Mouse (Mus musculus) liver, embryonic 11.5 days (tissue): ENCODE measurements at regions not wholly inside any gene's neighbourhood (a gene's known extent, or its start where the extent isn't known, plus 50 kb on each side); places are given as distances from the start of the nearest gene placed in this dataset.

ENCODE experiments used
- ATAC-seq: fragments of 200-750 bp; cut with Nextera tagmentation; replicated peaks from 2 replicates; pipeline ENCODE4 v1.8.0; 2017; ENCODE audit warnings: moderate number of reproducible peaks, mild to moderate bottlenecking, moderate TSS enrichment, moderate library complexity; ENCODE audit not compliant: low FRiP score
- DNase-seq: peaks from one replicate; pipeline ENCODE4 v3.0.0-alpha.2; 2017; ENCODE audit warnings: low spot score
- H3K27ac ChIP-seq: fragments of 300-500 bp; sonication (generic); 2 replicates; pipeline ENCODE4 v1.5.1; 2014; ENCODE audit warnings: mild to moderate bottlenecking, low read depth, low read length, control low read depth
- H3K27me3 ChIP-seq: fragments of 300-500 bp; sonication (generic); replicated peaks from 2 replicates; pipeline ENCODE4 v1.6.1; 2014; ENCODE audit warnings: low read length, mixed read lengths; ENCODE audit not compliant: control insufficient read depth, insufficient read depth
- H3K36me3 ChIP-seq: fragments of 300-500 bp; sonication (generic); 2 replicates; pipeline ENCODE4 v1.6.1; 2014; ENCODE audit warnings: mild to moderate bottlenecking, low read length, moderate library complexity, mixed read lengths; ENCODE audit not compliant: control insufficient read depth, insufficient read depth
- H3K4me1 ChIP-seq: fragments of 300-500 bp; sonication (generic); replicated peaks from 2 replicates; pipeline ENCODE4 v1.6.1; 2014; ENCODE audit warnings: low read length, mixed read lengths; ENCODE audit not compliant: control insufficient read depth, insufficient read depth
- H3K4me2 ChIP-seq: fragments of 300-500 bp; sonication (generic); 2 replicates; pipeline ENCODE4 v1.6.1; 2014; ENCODE audit warnings: mild to moderate bottlenecking, control low read depth, moderate library complexity
- H3K4me3 ChIP-seq: fragments of 300-500 bp; sonication (generic); 2 replicates; pipeline ENCODE4 v1.5.1; 2014; ENCODE audit warnings: low read depth, low read length, control low read depth
- H3K9ac ChIP-seq: fragments of 300-500 bp; sonication (generic); 2 replicates; pipeline ENCODE4 v1.6.1; 2014; ENCODE audit warnings: low read depth, low read length, control low read depth
- H3K9me3 ChIP-seq: fragments of 300-500 bp; sonication (generic); 2 replicates; pipeline ENCODE4 v1.6.1; 2016; ENCODE audit warnings: low read length, inconsistent platforms, mixed read lengths; ENCODE audit not compliant: control insufficient read depth
- WGBS: fragments of 180-500 bp; shearing (Covaris S2); extraction: QIAGEN DNeasy Blood & Tissue Kit; methylation state at CpG from one replicate; pipeline ENCODE4 v1.1.7; 2014; 5-methylcytosine and 5-hydroxymethylcytosine counted together

DNA sequence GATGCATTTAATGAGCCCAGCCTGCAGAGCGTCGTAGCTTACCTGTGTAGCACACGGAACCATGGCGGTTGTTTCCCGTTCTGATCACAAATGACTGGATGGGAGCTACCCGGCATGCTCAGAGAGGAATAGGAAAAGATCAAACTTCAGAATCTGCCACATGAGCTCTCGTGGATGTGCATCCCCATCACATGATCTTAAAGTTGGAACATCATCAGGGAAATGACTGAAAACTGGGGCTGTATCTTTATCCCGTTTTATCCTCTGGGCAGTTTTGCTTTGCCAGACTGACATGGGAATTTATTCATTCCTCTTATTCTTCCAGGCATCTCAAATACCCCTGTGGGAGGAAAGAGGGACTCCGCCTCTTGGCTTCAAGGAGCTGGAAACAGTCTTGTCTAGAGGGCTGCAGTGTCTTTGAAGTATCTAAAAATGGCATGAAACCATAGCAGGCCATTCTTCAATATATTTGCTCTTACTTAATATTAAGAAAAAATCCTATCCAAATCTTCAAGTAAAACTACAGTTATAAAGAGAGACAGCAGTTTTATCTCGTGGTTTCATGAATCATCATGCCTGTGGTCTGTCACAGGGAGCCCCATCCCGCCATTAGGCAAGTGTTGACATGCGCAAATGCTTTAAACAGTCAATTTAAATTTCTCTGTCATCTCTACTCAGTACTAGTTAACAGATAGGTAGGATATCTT is 339.4 kb downstream of the Foxo1 start:
- Histone ChIP-seq H3K4me3 (no peak overlapping the region), H3K27ac (no peak overlapping the region), H3K9ac (no peak overlapping the region), H3K4me2 (no peak overlapping the region), H3K36me3 (no peaks in the 10 kb centered on the region), H3K27me3 (no peaks in the 10 kb centered on the region), H3K9me3 (no peaks in the 10 kb centered on the region), H3K4me1 (no peaks in the 10 kb centered on the region)
- DNase-seq: no peak
- WGBS: 80% methylated on average over 12 of the region's 12 CpGs
- no peak for ATAC-seq

DNA sequence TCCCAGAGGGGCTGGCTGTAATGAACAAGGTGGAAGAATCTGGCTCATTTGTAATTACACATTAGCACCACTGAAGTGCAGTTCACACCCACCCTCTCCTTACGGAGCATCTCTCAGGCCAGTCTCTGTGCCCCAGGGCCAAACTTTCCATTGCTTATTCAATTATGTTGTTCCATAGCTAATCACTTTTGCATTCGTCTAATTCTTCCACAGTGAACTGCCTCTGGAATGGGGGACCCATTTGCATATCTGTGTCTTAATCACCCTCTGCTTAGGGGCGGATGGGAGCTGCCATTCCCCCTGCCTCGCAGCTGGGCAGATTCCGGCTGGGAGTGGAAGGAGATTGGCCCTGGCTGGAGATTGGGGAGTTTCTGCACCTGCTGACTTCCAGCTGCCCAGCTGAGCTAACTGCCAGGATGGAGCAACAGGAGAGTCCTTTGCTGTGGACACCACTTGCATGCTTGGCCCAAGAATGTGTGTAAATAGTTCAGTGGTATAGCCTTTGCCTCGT is 337.2 kb downstream of the Foxo1 start:
- Histone ChIP-seq H3K27me3 (no peaks in the 10 kb centered on the region), H3K4me2 (no peak overlapping the region), H3K36me3 (no peaks in the 10 kb centered on the region), H3K4me3 (no peak overlapping the region), H3K9ac (no peak overlapping the region), H3K9me3 (no peaks in the 10 kb centered on the region), H3K4me1 (no peaks in the 10 kb centered on the region), H3K27ac (no peak overlapping the region)
- no peak for ATAC-seq
- no peak for DNase-seq
- 79% methylated on average over 6 of the region's 6 CpGs for WGBS

- 68% methylated on average over 8 of the region's 8 CpGs for WGBS
- Histone ChIP-seq H3K36me3 (no peaks in the 10 kb centered on the region), H3K4me1 (no peaks in the 10 kb centered on the region), H3K9me3 (no peaks in the 10 kb centered on the region), H3K9ac (no peak overlapping the region), H3K4me2 (no peak overlapping the region), H3K4me3 (no peak overlapping the region), H3K27me3 (no peaks in the 10 kb centered on the region), H3K27ac (no peak overlapping the region)
- ATAC-seq (no peak), DNase-seq (no peak)
Measured at GRCm38 (mm10) chr3:52603244-52603704, 335.1 kb downstream of the Foxo1 start.

GRCm38 (mm10) chr3:52601011-52601745 is 333.0 kb downstream of the Foxo1 start:
- Histone ChIP-seq H3K36me3 (no peaks in the 10 kb centered on the region), H3K27ac (no peak overlapping the region), H3K9ac (no peak overlapping the region), H3K27me3 (no peaks in the 10 kb centered on the region), H3K4me1 (no peaks in the 10 kb centered on the region), H3K4me3 (no peak overlapping the region), H3K9me3 (no peaks in the 10 kb centered on the region), H3K4me2 (no peak overlapping the region)
- 90% methylated on average over 21 of the region's 21 CpGs for WGBS
- DNase-seq (no peak), ATAC-seq (no peak)

DNA sequence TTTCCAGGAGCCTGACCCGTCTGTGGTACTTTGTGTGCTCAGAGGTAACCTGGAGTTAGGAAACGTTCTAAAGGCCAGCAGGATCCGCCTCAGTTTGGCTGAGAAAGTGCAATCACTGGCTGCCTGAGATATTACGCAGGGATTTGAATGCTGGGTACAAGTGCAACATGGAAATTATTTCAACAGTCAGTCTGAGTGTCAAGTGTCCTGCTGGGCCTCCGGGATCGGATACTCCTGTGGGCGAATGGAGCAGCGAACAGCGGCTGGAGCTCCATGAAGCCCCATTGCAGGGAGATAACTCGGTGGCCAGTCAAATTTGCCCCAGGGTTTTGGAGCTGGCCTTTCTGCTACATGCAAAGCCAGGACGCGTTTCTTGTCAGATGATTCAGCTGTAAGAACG is 332.4 kb downstream of the Foxo1 start:
- Histone ChIP-seq H3K27ac (no peak overlapping the region), H3K36me3 (no peaks in the 10 kb centered on the region), H3K4me2 (no peak overlapping the region), H3K9ac (no peak overlapping the region), H3K4me3 (no peak overlapping the region), H3K9me3 (no peaks in the 10 kb centered on the region), H3K4me1 (no peaks in the 10 kb centered on the region), H3K27me3 (no peaks in the 10 kb centered on the region)
- no peak for DNase-seq
- 84% methylated on average over 13 of the region's 13 CpGs for WGBS
- no peak for ATAC-seq

DNA sequence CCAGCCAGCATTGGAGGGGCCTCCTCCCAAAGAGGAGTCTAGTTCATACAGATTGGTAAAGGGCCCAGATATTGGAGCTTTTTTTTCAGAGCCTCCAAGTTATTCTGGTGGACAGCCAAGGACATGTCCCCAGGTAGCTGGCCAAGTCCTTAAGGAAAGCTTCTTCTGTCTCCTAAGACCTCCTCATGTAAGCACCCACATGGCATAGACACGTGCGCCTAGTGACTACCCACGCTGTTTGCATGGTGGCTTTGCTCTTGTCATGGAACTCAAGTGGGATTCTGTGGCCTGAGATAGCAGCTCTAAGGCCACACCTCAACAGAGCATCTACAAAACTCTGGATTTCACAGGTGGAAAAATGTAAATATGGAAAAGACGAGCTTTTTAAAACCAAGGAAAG is 332.0 kb downstream of the Foxo1 start:
- DNase-seq: no peak
- Histone ChIP-seq H3K4me2 (no peak overlapping the region), H3K4me3 (no peak overlapping the region), H3K4me1 (no peaks in the 10 kb centered on the region), H3K27ac (no peak overlapping the region), H3K27me3 (no peaks in the 10 kb centered on the region), H3K9ac (no peak overlapping the region), H3K9me3 (no peaks in the 10 kb centered on the region), H3K36me3 (no peaks in the 10 kb centered on the region)
- WGBS: 86% methylated on average over 4 of the region's 4 CpGs
- no peak for ATAC-seq

DNA sequence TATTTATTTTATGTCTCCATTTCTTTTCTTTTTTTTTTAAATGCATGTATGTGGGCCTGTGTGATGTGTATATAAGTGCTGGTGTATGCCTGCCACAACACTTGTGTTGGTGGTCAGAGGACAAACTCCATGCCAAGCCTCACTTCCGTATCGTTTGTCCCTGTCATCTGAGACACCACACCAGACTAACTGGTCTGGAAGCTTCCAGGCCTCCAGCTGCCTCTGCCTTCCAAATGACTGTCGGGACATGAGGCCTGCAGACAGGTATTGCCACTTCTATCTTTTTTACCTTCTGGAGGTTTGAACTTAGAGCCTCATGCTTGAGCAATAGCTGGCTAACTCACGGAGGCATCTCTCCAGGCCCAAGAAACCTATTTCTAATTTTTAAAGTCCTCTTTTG is 318.3 kb downstream of the Foxo1 start:
- no peak overlapping the region for H3K4me3 ChIP-seq
- no peak overlapping the region for H3K9ac ChIP-seq
- H3K4me2 ChIP-seq: no peak overlapping the region
- DNase-seq (no peak), ATAC-seq (no peak)
- no peaks in the 10 kb centered on the region for H3K4me1 ChIP-seq
- no peaks in the 10 kb centered on the region for H3K36me3 ChIP-seq
- WGBS: 88% methylated on average over 4 of the region's 4 CpGs
- H3K27ac ChIP-seq: no peak overlapping the region
- H3K9me3 ChIP-seq: no peaks in the 10 kb centered on the region
- H3K27me3 ChIP-seq: no peaks in the 10 kb centered on the region

- H3K4me2 ChIP-seq: no peak overlapping the region
- H3K4me3 ChIP-seq: no peak overlapping the region
- no peak for ATAC-seq
- no peak overlapping the region for H3K9ac ChIP-seq
- DNase-seq: no peak
- no peaks in the 10 kb centered on the region for H3K27me3 ChIP-seq
- H3K9me3 ChIP-seq: no peaks in the 10 kb centered on the region
- H3K36me3 ChIP-seq: no peaks in the 10 kb centered on the region
- no peaks in the 10 kb centered on the region for H3K4me1 ChIP-seq
- 55% methylated on average over 3 of the region's 3 CpGs for WGBS
- H3K27ac ChIP-seq: no peak overlapping the region
Measured at GRCm38 (mm10) chr3:52579917-52580316, 311.8 kb downstream of the Foxo1 start.

- Histone ChIP-seq H3K36me3 (no peaks in the 10 kb centered on the region), H3K4me1 (no peaks in the 10 kb centered on the region), H3K27ac (no peak overlapping the region), H3K4me3 (no peak overlapping the region), H3K9ac (no peak overlapping the region), H3K27me3 (no peaks in the 10 kb centered on the region), H3K4me2 (no peak overlapping the region), H3K9me3 (no peaks in the 10 kb centered on the region)
- DNase-seq (no peak), ATAC-seq (no peak)
- 91% methylated on average over 3 of the region's 3 CpGs for WGBS
Measured at GRCm38 (mm10) chr3:52579096-52579495, 311.0 kb downstream of the Foxo1 start.
